ENCODE assay signal across 8 mouse cellular contexts in the genomic region with DNA sequence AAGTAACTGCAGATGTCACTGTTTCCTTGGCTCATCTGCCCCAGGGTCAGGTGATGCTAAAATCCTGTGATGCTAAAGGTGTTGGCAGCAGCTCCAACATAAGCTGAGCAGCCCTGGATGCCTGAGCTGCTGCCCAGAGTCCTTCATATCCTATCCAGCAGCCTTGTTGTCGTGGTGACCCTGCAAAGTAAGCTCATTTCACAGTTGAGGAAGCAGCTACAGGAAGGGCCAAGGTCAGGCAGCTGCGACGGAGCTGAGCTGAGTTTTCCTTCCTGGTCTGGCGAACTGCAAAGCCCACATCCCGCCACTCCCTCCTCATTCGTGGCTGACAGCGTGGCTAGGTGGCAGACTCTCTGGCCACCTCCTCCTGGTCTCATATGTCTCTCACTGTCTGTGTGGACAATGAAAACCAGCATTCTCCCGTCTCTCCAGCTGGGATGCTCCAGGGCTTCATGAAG. TPM values are rescaled to one million over a fixed set of nuclear protein-coding genes. Genes with fewer than 3 reads are reported as not detected.
DNase-seq lines count a peak whose midpoint lies in the region; ATAC-seq and TF ChIP-seq lines count a peak whose summit lies in the region.

No protein-coding gene starts in this region.

- peak; percentile 45 to 49 for DNase-seq in lung, adult 18-20 months
- DNase-seq in lung, adult 2 months = no peak
- DNase-seq in embryonic facial prominence, embryonic 14.5 days (ENCODE audit: low spot score) = peak; percentile 75
- peak; percentile 96 for DNase-seq in kidney, postnatal 0 days (ENCODE audit: low spot score)
- DNase-seq in lung, postnatal 10 days = peak; percentile 71
- DNase-seq in skeletal muscle tissue, adult 2 months (ENCODE audit: low read depth, low spot score) = peak; percentile 71
- no peak for DNase-seq in right cerebral cortex, adult 2 months (ENCODE audit: low spot score in 2 of 2)

- no peak overlapping the region for H3K4me2 ChIP-seq in embryonic facial prominence, embryonic 14.5 days (ENCODE audit: low read depth, low read length)
- H3K4me2 ChIP-seq in heart, embryonic 15.5 days = 0 out of 2 replicates have a peak overlapping the region, but pooled peaks have one; percentile 16
- no peak overlapping the region for H3K4me2 ChIP-seq in kidney, postnatal 0 days (ENCODE audit: low read length)

- no peaks in the 10 kb centered on the region for H3K9me3 ChIP-seq in embryonic facial prominence, embryonic 14.5 days (ENCODE audit: control insufficient read depth, low read length)
- H3K9me3 ChIP-seq in heart, embryonic 15.5 days (replicated peaks) = no peaks in the 10 kb centered on the region
- H3K9me3 ChIP-seq in kidney, postnatal 0 days (replicated peaks; ENCODE audit: low read length) = no peaks in the 10 kb centered on the region

- no peak for TF ChIP-seq CTCF in lung, adult 2 months (IDR thresholded peaks at IDR 0.05; ENCODE audit: insufficient read depth, low read length)
- TF ChIP-seq CTCF in kidney, postnatal 0 days (IDR thresholded peaks at IDR 0.05; ENCODE audit: low read depth) = no peak; the same call in 1 of the 2 replicates

- H3K9ac ChIP-seq in embryonic facial prominence, embryonic 14.5 days (ENCODE audit: low read depth, low read length) = no peak overlapping the region
- no peak overlapping the region for H3K9ac ChIP-seq in heart, embryonic 15.5 days
- no peak overlapping the region for H3K9ac ChIP-seq in kidney, postnatal 0 days (ENCODE audit: low read depth, low read length)

- ATAC-seq in embryonic facial prominence, embryonic 14.5 days (ENCODE audit: low read depth) = peak; percentile 66
- peak; percentile 62; the same call in 1 of the 2 replicates for ATAC-seq in heart, embryonic 15.5 days (replicated peaks; ENCODE audit: insufficient number of reproducible peaks, insufficient read depth, low FRiP score, low read depth)
- peak; percentile 88 for ATAC-seq in kidney, postnatal 0 days (replicated peaks; ENCODE audit: low FRiP score, low read depth)

- TF ChIP-seq POLR2A in lung, adult 2 months (IDR thresholded peaks at IDR 0.05; ENCODE audit: borderline replicate concordance, extremely low read depth, low read depth, low read length) = no peak

- WGBS in lung, adult 2 months = 11% methylated on average over 8 of the region's 8 CpGs
- WGBS in embryonic facial prominence, embryonic 14.5 days = 12% methylated on average over 8 of the region's 8 CpGs
- WGBS in heart, embryonic 15.5 days = 16% methylated on average over 8 of the region's 8 CpGs
- 7% methylated on average over 8 of the region's 8 CpGs for WGBS in kidney, postnatal 0 days

- H3K4me1 ChIP-seq in lung, adult 2 months (ENCODE audit: control insufficient read depth, insufficient read depth, low read length) = peaks cover 9% of the 10 kb centered on the region; the same call in 1 of the 2 replicates
- peaks cover 20% of the 10 kb centered on the region for H3K4me1 ChIP-seq in embryonic facial prominence, embryonic 14.5 days (ENCODE audit: control insufficient read depth, insufficient read depth, low read length)
- H3K4me1 ChIP-seq in heart, embryonic 15.5 days (replicated peaks) = peaks cover 42% of the 10 kb centered on the region
- H3K4me1 ChIP-seq in kidney, postnatal 0 days (replicated peaks; ENCODE audit: insufficient read depth, low read length) = peaks cover 27% of the 10 kb centered on the region

- no peaks in the 10 kb centered on the region for H3K27me3 ChIP-seq in embryonic facial prominence, embryonic 14.5 days (replicated peaks; ENCODE audit: control insufficient read depth, insufficient read depth, low read length)
- H3K27me3 ChIP-seq in heart, embryonic 15.5 days = no peaks in the 10 kb centered on the region
- H3K27me3 ChIP-seq in kidney, postnatal 0 days (ENCODE audit: insufficient read depth, low read length) = no peaks in the 10 kb centered on the region

- no peak overlapping the region for H3K4me3 ChIP-seq in lung, adult 2 months (replicated peaks; ENCODE audit: extremely low read depth, low read depth, low read length)
- H3K4me3 ChIP-seq in embryonic facial prominence, embryonic 14.5 days (ENCODE audit: low read depth, low read length) = no peak overlapping the region
- no peak overlapping the region for H3K4me3 ChIP-seq in heart, embryonic 15.5 days
- no peak overlapping the region for H3K4me3 ChIP-seq in kidney, postnatal 0 days (replicated peaks; ENCODE audit: low read depth, low read length)

- peaks cover 24% of the 10 kb centered on the region for H3K36me3 ChIP-seq in embryonic facial prominence, embryonic 14.5 days (ENCODE audit: control insufficient read depth, insufficient read depth, low read length)
- H3K36me3 ChIP-seq in heart, embryonic 15.5 days = peaks cover 17% of the 10 kb centered on the region; the same call in 1 of the 2 replicates
- 0 out of 2 replicates have a peak, but pooled peaks cover 6% of the 10 kb centered on the region for H3K36me3 ChIP-seq in kidney, postnatal 0 days (ENCODE audit: insufficient read depth, low read length)

- H3K27ac ChIP-seq in embryonic facial prominence, embryonic 14.5 days (replicated peaks; ENCODE audit: low read depth, low read length) = peak overlapping the region; percentile 79
- peak overlapping the region; percentile 83 for H3K27ac ChIP-seq in heart, embryonic 15.5 days
- H3K27ac ChIP-seq in kidney, postnatal 0 days = peak overlapping the region; percentile 92

RNA-seq across cellular contexts. Expression of gene A930033H14Rik, which starts 41.5 kb away (rescaled TPM):
- polyA plus RNA-seq in lung, adult 2 months (2012; rRNA removed) = 0.53 and 1.0 TPM in 2 replicates
- 2.5 and 3.1 TPM in 2 replicates for polyA plus RNA-seq in embryonic facial prominence, embryonic 14.5 days (2014; fragmentation: Nextera tagmentation; extraction: Ambion mirVana)
- polyA plus RNA-seq in heart, embryonic 15.5 days (2015; fragmentation: Nextera tagmentation; extraction: Ambion mirVana) = 1.5 and 1.8 TPM in 2 replicates
- 2.3 and 2.9 TPM in 2 replicates for polyA plus RNA-seq in kidney, postnatal 0 days (2015; fragmentation: Nextera tagmentation; extraction: Ambion mirVana)

Comparison
In these comparisons a context has a peak if more than half of its experiments do, and no peak if none do; other contexts are left out.
1. DNase-seq: peak in lung, adult 18-20 months (2 of 2), embryonic facial prominence, embryonic 14.5 days (single experiment), kidney, postnatal 0 days (single experiment), lung, postnatal 10 days (single experiment) and skeletal muscle tissue, adult 2 months (single experiment); none in lung, adult 2 months (single experiment) and right cerebral cortex, adult 2 months (0 of 2).
2. Peak in every context shown above with its lines, with median percentiles within 50 percentile points of each other: ATAC-seq and H3K27ac ChIP-seq.